Mouse (Mus musculus) G1E (cell line): ENCODE data around the gene Eif2s3x.

Experiments used
- CTCF ChIP-seq: IDR thresholded peaks from 2 replicates; pipeline ENCODE4 v1.5.1; 2012; ENCODE audit warnings: low read depth, low read length, inconsistent platforms, mixed read lengths
- GATA1 ChIP-seq: IDR thresholded peaks from 2 replicates; pipeline ENCODE4 v1.6.1; 2012; ENCODE audit warnings: borderline replicate concordance, low read length, inconsistent platforms, mixed read lengths
- POLR2AphosphoS5 ChIP-seq: IDR thresholded peaks from 2 replicates; pipeline ENCODE4 v1.6.1; 2012; ENCODE audit warnings: low read depth, low read length, inconsistent platforms; ENCODE audit not compliant: insufficient replicate concordance
- TAL1 ChIP-seq: conservative IDR thresholded peaks from 2 replicates; pipeline ENCODE4 v1.6.1; 2012; ENCODE audit warnings: low read depth, low read length, inconsistent platforms, mixed read lengths

DNA sequence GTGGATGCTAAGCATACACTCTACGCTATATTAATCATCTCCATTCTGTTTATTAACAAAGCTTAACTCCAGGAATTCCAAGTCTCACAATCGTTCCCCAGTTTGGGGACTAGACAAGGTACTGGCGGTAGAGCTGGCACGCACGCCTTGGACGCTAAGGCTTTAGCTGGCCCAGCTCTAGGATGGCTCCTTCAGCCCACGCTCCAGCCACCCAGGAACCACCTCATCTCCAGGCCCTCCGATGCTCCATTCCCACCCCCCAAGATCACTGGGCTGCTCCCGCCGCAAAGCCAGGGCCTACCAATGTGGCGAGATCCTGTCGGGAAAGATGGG is 432 bp downstream of the Eif2s3x start:
- no peak for TF ChIP-seq GATA1
- no peak for TF ChIP-seq CTCF
- TF ChIP-seq TAL1, result no peak
- TF ChIP-seq POLR2AphosphoS5, result no peak
